In the genomic region with DNA sequence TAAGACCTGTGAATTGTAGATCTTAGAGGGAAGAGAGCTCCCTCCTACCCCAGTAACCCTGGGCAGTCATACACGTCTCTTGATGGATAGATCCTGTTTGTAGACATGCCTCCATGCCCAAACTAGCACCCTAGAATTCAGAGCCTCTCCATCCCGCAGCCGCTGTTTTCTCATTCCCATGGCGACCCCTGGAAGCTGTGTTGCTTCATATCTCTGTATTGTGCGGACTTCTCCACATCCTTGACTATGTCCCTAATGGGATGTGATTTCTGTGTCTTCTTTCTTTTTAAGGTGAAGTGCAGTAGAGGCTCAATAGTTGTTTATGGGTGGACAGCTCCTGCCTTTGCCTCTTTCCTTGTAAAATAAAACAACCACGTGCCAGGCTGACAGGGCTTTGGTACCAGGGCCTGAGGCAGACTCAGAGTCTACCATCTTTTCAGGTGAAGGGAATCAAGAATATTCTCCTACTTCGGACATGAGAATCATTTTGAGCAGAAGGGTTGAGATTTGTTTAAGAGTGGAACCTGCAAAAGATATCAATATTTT, we compare ENCODE assay signal across 9 mouse cellular contexts. TPM values are rescaled to one million over a fixed set of nuclear protein-coding genes. Genes with fewer than 3 reads are reported as not detected.
DNase-seq lines count a peak whose midpoint lies in the region; ATAC-seq and TF ChIP-seq lines count a peak whose summit lies in the region.
"Had no signal": no experiment of that assay in that cellular context is flagged by ENCODE, and none has a peak within 500 bp of the region (broad histone marks: within the 10 kb centered on the region; RNA-seq: fewer than 3 reads in every experiment).

No protein-coding gene starts in this region.

- H3K27me3 ChIP-seq in heart, embryonic 10.5 days (ENCODE audit: insufficient read depth, poor library complexity, severe bottlenecking) = no peaks in the 10 kb centered on the region
- H3K27me3 ChIP-seq in CH12.LX (replicated peaks) = no peaks in the 10 kb centered on the region
- no peaks in the 10 kb centered on the region for H3K27me3 ChIP-seq in forebrain, embryonic 14.5 days (replicated peaks; ENCODE audit: control insufficient read depth, insufficient read depth, low read length)
- no peaks in the 10 kb centered on the region for H3K27me3 ChIP-seq in liver, embryonic 15.5 days

- H3K4me3 ChIP-seq in heart, embryonic 10.5 days = peak overlapping the region; percentile 64
- peak overlapping the region; percentile 62 to 64 (median 63) for H3K4me3 ChIP-seq in CH12.LX (replicated peaks in 1 of 3; ENCODE audit: low read depth in 2 of 3, low read length in 2 of 3, poor library complexity in 1 of 3)
- 0 out of 2 replicates have a peak overlapping the region, but pooled peaks have one; percentile 55 for H3K4me3 ChIP-seq in forebrain, embryonic 14.5 days (ENCODE audit: low read depth, low read length)
- H3K4me3 ChIP-seq in liver, embryonic 15.5 days (replicated peaks) = peak overlapping the region; percentile 64

- peaks cover 32% of the 10 kb centered on the region for H3K4me1 ChIP-seq in heart, embryonic 10.5 days
- H3K4me1 ChIP-seq in CH12.LX (ENCODE audit: control insufficient read depth in 1 of 2, insufficient read depth in 2 of 2) = peaks cover 0 to 48% of the 10 kb centered on the region in 2 experiments; a peak in 3 of 4 replicates
- H3K4me1 ChIP-seq in forebrain, embryonic 14.5 days (ENCODE audit: control insufficient read depth, insufficient read depth, low read length) = peaks cover 18% of the 10 kb centered on the region
- peaks cover 55% of the 10 kb centered on the region for H3K4me1 ChIP-seq in liver, embryonic 15.5 days (replicated peaks)

- ATAC-seq in forebrain, embryonic 14.5 days = no peak
- ATAC-seq in liver, embryonic 15.5 days (ENCODE audit: insufficient read depth) = no peak

- H3K9me3 ChIP-seq in heart, embryonic 10.5 days = no peaks in the 10 kb centered on the region
- H3K9me3 ChIP-seq in CH12.LX (replicated peaks; ENCODE audit: low read length) = no peaks in the 10 kb centered on the region
- H3K9me3 ChIP-seq in forebrain, embryonic 14.5 days (replicated peaks; ENCODE audit: control insufficient read depth, low read length) = no peaks in the 10 kb centered on the region
- no peaks in the 10 kb centered on the region for H3K9me3 ChIP-seq in liver, embryonic 15.5 days (replicated peaks)

- TF ChIP-seq CTCF in CH12.LX (conservative IDR thresholded peaks at IDR 0.05 in 1 of 2, IDR thresholded peaks at IDR 0.05 in 1 of 2; ENCODE audit: low read depth in 2 of 2, low read length in 2 of 2) = no peak

- H3K27ac ChIP-seq in heart, embryonic 10.5 days = peak overlapping the region; percentile 97
- peak overlapping the region; percentile 90 for H3K27ac ChIP-seq in CH12.LX (ENCODE audit: insufficient read depth, low read depth)
- H3K27ac ChIP-seq in forebrain, embryonic 14.5 days (ENCODE audit: low read depth, low read length) = peak overlapping the region; percentile 98; the same call in 1 of the 2 replicates
- peak overlapping the region; percentile 100 for H3K27ac ChIP-seq in liver, embryonic 15.5 days (replicated peaks)

- TF ChIP-seq RAD21 in CH12.LX (IDR thresholded peaks at IDR 0.05; ENCODE audit: low read depth, low read length) = no peak

- no peak for TF ChIP-seq POLR2A in CH12.LX (IDR thresholded peaks at IDR 0.05; ENCODE audit: low read depth, low read length)

- H3K4me2 ChIP-seq in CH12.LX (ENCODE audit: insufficient read depth, low read depth, poor library complexity, severe bottlenecking) = peak overlapping the region; percentile 96
- H3K4me2 ChIP-seq in forebrain, embryonic 14.5 days (ENCODE audit: low read length) = peak overlapping the region; percentile 84
- H3K4me2 ChIP-seq in liver, embryonic 15.5 days = peak overlapping the region; percentile 80

- H3K36me3 ChIP-seq in heart, embryonic 10.5 days = no peaks in the 10 kb centered on the region
- no peaks in the 10 kb centered on the region for H3K36me3 ChIP-seq in CH12.LX (replicated peaks in 1 of 2; ENCODE audit: control insufficient read depth in 1 of 2, insufficient read depth in 1 of 2, low read length in 1 of 2)
- no peaks in the 10 kb centered on the region for H3K36me3 ChIP-seq in forebrain, embryonic 14.5 days (ENCODE audit: control insufficient read depth, insufficient read depth, low read length)
- no peaks in the 10 kb centered on the region for H3K36me3 ChIP-seq in liver, embryonic 15.5 days (replicated peaks)

- in situ Hi-C loops in CH12.LX (cut with MboI; ENCODE audit: low pct_ligation_motif_present, low pct_unique_long_range_greater_than_20kb, low sequenced_read_pairs) = no loop called here

- 78% methylated on average over 7 of the region's 7 CpGs for WGBS in heart, embryonic 10.5 days
- 74% methylated on average over 7 of the region's 7 CpGs for WGBS in forebrain, embryonic 14.5 days
- WGBS in liver, embryonic 15.5 days (ENCODE audit: insufficient replicate concordance) = 55% methylated on average over 7 of the region's 7 CpGs

- dilution Hi-C loops in CH12.LX (cut with MboI; ENCODE audit: extremely low pct_ligation_motif_present, extremely low pct_unique_long_range_greater_than_20kb, low sequenced_read_pairs) = no loop called here

- no peak for TF ChIP-seq EP300 in CH12.LX (IDR thresholded peaks at IDR 0.05; ENCODE audit: low read length)

- 0 out of 2 replicates have a peak, but pooled peaks cover 10% of the 10 kb centered on the region for H3K79me2 ChIP-seq in CH12.LX (replicated peaks; ENCODE audit: control insufficient read depth, extremely low read depth, insufficient read depth, poor library complexity, severe bottlenecking)

- no peak for DNase-seq in heart, embryonic 10.5 days (ENCODE audit: low spot score)
- DNase-seq in heart, adult 8-10 months (ENCODE audit: low spot score) = no peak
- DNase-seq in CH12.LX (ENCODE audit: extremely low read depth) = peak; percentile 37
- no peak for DNase-seq in forebrain, embryonic 14.5 days (ENCODE audit: low spot score)
- no peak for DNase-seq in ovary, postnatal 10 days (ENCODE audit: low spot score)
- DNase-seq in adrenal gland, adult 18-20 months (ENCODE audit: low spot score in 2 of 2) = no peak
- no peak for DNase-seq in T-cell, adult 2 months (ENCODE audit: low spot score)

- H3K9ac ChIP-seq in CH12.LX (ENCODE audit: insufficient read depth, low read depth) = peak overlapping the region; percentile 85
- H3K9ac ChIP-seq in forebrain, embryonic 14.5 days (ENCODE audit: low read length) = peak overlapping the region; percentile 72
- peak overlapping the region; percentile 70 for H3K9ac ChIP-seq in liver, embryonic 15.5 days

TF ChIP-seq in CH12.LX, 34 proteins besides CTCF, POLR2A, EP300 and RAD21 (continues in another document):
- TF ChIP-seq TCF12 (IDR thresholded peaks at IDR 0.05; ENCODE audit: low read depth, low read length) (no peak; the same call in 1 of the 2 replicates), RCOR1 (conservative IDR thresholded peaks at IDR 0.05; ENCODE audit: low read depth, low read length) (no peak), E2F4 (IDR thresholded peaks at IDR 0.05; ENCODE audit: insufficient replicate concordance, low read depth, low read length) (no peak)

RNA-seq across cellular contexts. Expression of a gene that starts 1.4 kb away (rescaled TPM):
- 2.1 and 2.8 TPM in 2 replicates for polyA plus RNA-seq in heart, embryonic 10.5 days (2016; fragmentation: Nextera tagmentation; extraction: Ambion mirVana)
- 10 to 100 TPM; 10.8 to 16.2 (median 12.3) TPM for total RNA-seq in heart, adult 8-10 months (2022)
- total RNA-seq in CH12.LX (2012; rRNA removed) = 116 and 130 TPM in 2 replicates
- 1.0 and 2.5 TPM in 2 replicates for total RNA-seq in CH12.LX (2014; rRNA removed)
- polyA plus RNA-seq in CH12.LX (2012; ENCODE audit: insufficient read length, low read depth) = 0.20 and 0.91 TPM in 2 replicates
- 3.8 and 8.1 TPM in 2 replicates for polyA plus RNA-seq in forebrain, embryonic 14.5 days (2014; fragmentation: Nextera tagmentation; extraction: Ambion mirVana)
- 29.3 and 32.9 TPM in 2 replicates for polyA plus RNA-seq in liver, embryonic 15.5 days (2015; fragmentation: Nextera tagmentation; extraction: Ambion mirVana)
- 10 to 100 TPM; 21.2 to 22.1 TPM for total RNA-seq in adrenal gland, adult 18-20 months (2021)

RNA-seq across cellular contexts. Expression of a gene that starts 4.0 kb away (rescaled TPM):
- polyA plus RNA-seq in heart, embryonic 10.5 days (2016; fragmentation: Nextera tagmentation; extraction: Ambion mirVana) = 17.8 and 25.8 TPM in 2 replicates
- 10 to 100 TPM; 12.2 to 24.7 (median 15.9) TPM for total RNA-seq in heart, adult 8-10 months (2022)
- total RNA-seq in CH12.LX (2012; rRNA removed) (1,287 and 1,421 TPM in 2 replicates), CH12.LX (2014; rRNA removed) (18.3 and 39.4 TPM in 2 replicates)
- polyA plus RNA-seq in CH12.LX (2012; ENCODE audit: insufficient read length, low read depth) = 7.2 and 12.1 TPM in 2 replicates
- 42.3 and 52.1 TPM in 2 replicates for polyA plus RNA-seq in forebrain, embryonic 14.5 days (2014; fragmentation: Nextera tagmentation; extraction: Ambion mirVana)
- polyA plus RNA-seq in liver, embryonic 15.5 days (2015; fragmentation: Nextera tagmentation; extraction: Ambion mirVana) = 78.7 and 99.7 TPM in 2 replicates
- 10 to 100 TPM; 37.9 to 43.2 TPM for total RNA-seq in adrenal gland, adult 18-20 months (2021)

RNA-seq across cellular contexts. Expression of a gene that starts 5.1 kb away (rescaled TPM):
- polyA plus RNA-seq in heart, embryonic 10.5 days (2016; fragmentation: Nextera tagmentation; extraction: Ambion mirVana) = 3.8 and 7.7 TPM in 2 replicates
- total RNA-seq in heart, adult 8-10 months (2022) = 10 to 100 TPM; 28.0 to 42.3 (median 33.7) TPM
- total RNA-seq in CH12.LX (2012; rRNA removed) (2,265 and 2,866 TPM in 2 replicates), CH12.LX (2014; rRNA removed) (36.0 and 51.9 TPM in 2 replicates)
- polyA plus RNA-seq in CH12.LX (2012; ENCODE audit: insufficient read length, low read depth) = 1.6 and 4.1 TPM in 2 replicates
- polyA plus RNA-seq in forebrain, embryonic 14.5 days (2014; fragmentation: Nextera tagmentation; extraction: Ambion mirVana) = 10.8 and 17.6 TPM in 2 replicates
- polyA plus RNA-seq in liver, embryonic 15.5 days (2015; fragmentation: Nextera tagmentation; extraction: Ambion mirVana) = 19.4 and 24.6 TPM in 2 replicates
- 10 to 100 TPM; 52.7 to 54.1 TPM for total RNA-seq in adrenal gland, adult 18-20 months (2021)

RNA-seq across cellular contexts. Expression of a gene that starts 18.0 kb away (rescaled TPM):
- 0.41 and 0.60 TPM in 2 replicates for polyA plus RNA-seq in heart, embryonic 10.5 days (2016; fragmentation: Nextera tagmentation; extraction: Ambion mirVana)
- not detected for total RNA-seq in heart, adult 8-10 months (2022)
- total RNA-seq in CH12.LX (2012; rRNA removed) (0.67 and 1.4 TPM in 2 replicates), CH12.LX (2014; rRNA removed) (1.2 and 1.4 TPM in 2 replicates)
- polyA plus RNA-seq in CH12.LX (2012; ENCODE audit: insufficient read length, low read depth) = 0.33 and 0.34 TPM in 2 replicates
- 0.85 TPM in 1 of 2 replicates, not detected in the other for polyA plus RNA-seq in forebrain, embryonic 14.5 days (2014; fragmentation: Nextera tagmentation; extraction: Ambion mirVana)
- polyA plus RNA-seq in liver, embryonic 15.5 days (2015; fragmentation: Nextera tagmentation; extraction: Ambion mirVana) = 2.5 and 3.2 TPM in 2 replicates
- total RNA-seq in adrenal gland, adult 18-20 months (2021) = not detected
- polyA plus RNA-seq: large intestine, adult 2 months had no signal

RNA-seq across cellular contexts. Expression of a gene that starts 19.2 kb away (rescaled TPM):
- polyA plus RNA-seq in heart, embryonic 10.5 days (2016; fragmentation: Nextera tagmentation; extraction: Ambion mirVana) = 8.3 and 9.5 TPM in 2 replicates
- total RNA-seq in heart, adult 8-10 months (2022) = 10 to 100 TPM in 3 of 4 experiments, 1 to 10 TPM in 1; 8.5 to 81.5 (median 26.6) TPM
- total RNA-seq in CH12.LX (2012; rRNA removed) = 1,248 and 1,515 TPM in 2 replicates
- total RNA-seq in CH12.LX (2014; rRNA removed) = 48.1 and 113 TPM in 2 replicates
- 0.64 and 0.98 TPM in 2 replicates for polyA plus RNA-seq in CH12.LX (2012; ENCODE audit: insufficient read length, low read depth)
- polyA plus RNA-seq in forebrain, embryonic 14.5 days (2014; fragmentation: Nextera tagmentation; extraction: Ambion mirVana) = 23.1 and 35.7 TPM in 2 replicates
- polyA plus RNA-seq in liver, embryonic 15.5 days (2015; fragmentation: Nextera tagmentation; extraction: Ambion mirVana) = 31.3 and 45.2 TPM in 2 replicates
- 1 to 10 TPM; 7.7 to 9.6 TPM for total RNA-seq in adrenal gland, adult 18-20 months (2021)
